Mouse (Mus musculus) liver, embryonic 14.5 days (tissue): ENCODE data around the gene Maml2.

Source experiments
- CTCF ChIP-seq: IDR thresholded peaks from 2 replicates; pipeline ENCODE4 v1.5.1; 2016; ENCODE audit warnings: antibody characterized with exemption, low read depth, control low read depth
- EP300 ChIP-seq: IDR thresholded peaks from 2 replicates; pipeline ENCODE4 v1.6.1; 2016; ENCODE audit warnings: antibody characterized with exemption, low read depth

DNA sequence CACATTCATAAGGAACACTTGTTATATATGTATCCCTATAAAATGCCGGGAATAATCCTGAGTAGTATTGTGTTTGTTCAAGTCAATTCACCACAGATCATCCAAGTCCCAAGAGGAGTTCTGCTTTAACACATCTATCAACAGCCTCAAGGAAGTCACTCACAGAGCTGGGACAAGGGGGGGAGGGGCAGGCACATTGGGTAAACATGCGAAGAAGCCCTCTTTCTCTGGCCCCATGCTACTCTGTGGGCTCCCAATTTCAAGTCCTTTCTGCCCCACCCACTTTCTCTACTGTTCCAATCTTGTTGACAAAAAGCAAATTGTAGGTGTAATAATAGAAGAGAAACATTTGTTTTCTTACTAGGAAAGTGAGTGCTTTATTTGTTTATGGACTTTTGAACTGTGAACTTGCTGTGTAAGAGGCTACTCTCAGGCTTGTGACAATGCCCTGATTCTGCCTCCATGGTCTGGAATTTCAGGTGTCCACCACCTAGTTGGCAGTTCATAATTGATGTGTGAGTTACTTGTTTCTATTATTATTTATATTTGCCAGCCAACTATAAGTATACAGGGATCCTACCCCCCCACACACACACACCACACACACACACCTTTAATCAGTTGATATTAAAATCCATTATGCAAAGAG, 131.8 kb downstream of the Maml2 start:
- TF ChIP-seq EP300 (no peak), CTCF (no peak)
